Mouse (Mus musculus) frontal cortex, postnatal 36 days (tissue): ENCODE measurements at regions not wholly inside any gene's neighbourhood (a gene's known extent, or its start where the extent isn't known, plus 50 kb on each side); places are given as distances from the start of the nearest gene placed in this dataset.
"Not testable (repeated sequence)": the region's sequence is repeated elsewhere in the genome, so short reads cannot be mapped to it uniquely, and the experiment has no call there.

Experiments
- DNase-seq, 2 experiments: peaks; one replicate each; pipeline ENCODE4 v3.0.0; 2022; ENCODE audit warnings: low spot score in 2 of 2

DNA sequence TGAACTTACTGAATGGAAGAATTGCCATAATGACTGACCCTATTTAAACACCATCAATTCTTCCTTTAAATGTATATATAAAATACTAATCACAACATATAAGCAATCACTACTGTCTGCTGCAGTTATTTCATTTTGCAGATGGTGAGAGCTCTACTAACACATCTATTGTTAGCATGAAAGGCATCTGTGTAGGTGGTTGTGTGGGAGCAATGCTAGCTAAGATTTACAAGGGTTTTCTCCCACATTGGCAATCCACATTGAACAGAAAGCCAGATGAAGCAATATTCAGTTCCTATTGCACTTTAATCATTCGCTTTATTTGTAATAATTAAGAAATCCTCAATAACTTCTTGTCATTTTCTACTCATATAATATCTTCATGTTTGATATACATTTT is 503.4 kb downstream of the Pet2 start:
- DNase-seq = peak in 1 of 2 experiments; percentile 28

- not testable (repeated sequence) for DNase-seq
These were observed 536.2 kb downstream of the Pet2 start for GRCm38 (mm10) chrX:88873260-88873659.
